Mouse (Mus musculus) gastrocnemius, adult 18-20 months (tissue): ENCODE data around the gene Lmod3. TPM values are rescaled to one million over a fixed set of nuclear protein-coding genes. Genes with fewer than 3 reads are reported as not detected.

Source experiments
- DNase-seq: peaks from one replicate; pipeline ENCODE4 v3.0.0; 2021; ENCODE audit warnings: low spot score
- total RNA-seq, 2 experiments: library from RNA; stranded (reverse); gene quantifications; 2 replicates each; pipeline ENCODE4 v1.2.3; 2021

Lmod3 gene
- total RNA-seq, 2 experiments from 2014 or later: 104 to 131 TPM

DNA sequence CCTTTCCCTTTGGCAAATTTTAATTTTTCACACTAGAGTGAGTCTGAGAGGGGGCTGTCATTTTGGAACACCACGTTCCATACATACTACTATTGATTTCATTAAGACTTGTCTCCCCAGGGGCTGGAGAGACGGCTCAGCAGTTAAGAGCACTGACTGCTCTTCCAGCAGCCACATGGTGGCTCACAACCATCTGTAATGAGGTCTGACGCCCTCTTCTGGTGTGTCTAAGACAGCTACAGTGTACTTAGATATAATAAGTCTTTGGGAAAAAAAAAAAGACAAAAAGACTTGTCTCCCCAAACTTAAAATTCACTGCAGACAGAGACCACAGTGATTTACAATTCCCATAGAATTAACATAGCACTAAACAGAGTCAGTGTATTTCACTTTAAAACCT, 52.1 kb downstream of the Lmod3 start:
- DNase-seq: no peak

Other genes starting within 250 kb of the Lmod3 start
- gene Fam19a4, start 192.3 kb downstream of the Lmod3 start, total RNA-seq: under 1 TPM; 0.26 to 0.37 TPM
- gene Eogt, start 103.6 kb downstream of the Lmod3 start, total RNA-seq: 1 to 10 TPM; 4.4 to 9.2 TPM
- 10 to 100 TPM; 54.6 to 55.4 TPM for gene Tmf1, start 73.6 kb downstream of the Lmod3 start, total RNA-seq
- 10 to 100 TPM; 30.3 to 39.0 TPM for gene Uba3, start 47.1 kb downstream of the Lmod3 start, total RNA-seq
- gene Arl6ip5, start 42.1 kb downstream of the Lmod3 start, total RNA-seq: 100 to 1,000 TPM; 130 to 155 TPM